Mouse (Mus musculus) limb, embryonic 15.5 days (tissue): ENCODE measurements around the gene Eef1akmt4. TPM values are rescaled to one million over a fixed set of nuclear protein-coding genes. Genes with fewer than 3 reads are reported as not detected.

ENCODE experiments used
- ATAC-seq: fragments of 200-750 bp; cut with Nextera tagmentation; 2 replicates; pipeline ENCODE4 v1.8.0; 2017; ENCODE audit warnings: low read depth, moderate TSS enrichment; ENCODE audit not compliant: insufficient number of reproducible peaks, low FRiP score, low TSS enrichment
- H3K27ac ChIP-seq: fragments of 300-500 bp; sonication (generic); 2 replicates; pipeline ENCODE4 v1.5.1; 2015; ENCODE audit warnings: moderate library complexity, mild to moderate bottlenecking, inconsistent platforms
- H3K27me3 ChIP-seq: fragments of 300-500 bp; sonication (generic); 2 replicates; pipeline ENCODE4 v1.6.1; 2015; ENCODE audit warnings: inconsistent platforms
- H3K36me3 ChIP-seq: fragments of 300-500 bp; sonication (generic); 2 replicates; pipeline ENCODE4 v1.6.1; 2015; ENCODE audit warnings: inconsistent platforms
- H3K4me1 ChIP-seq: fragments of 300-500 bp; sonication (generic); 2 replicates; pipeline ENCODE4 v1.6.1; 2015; ENCODE audit warnings: inconsistent platforms
- H3K4me2 ChIP-seq: fragments of 300-500 bp; sonication (generic); 2 replicates; pipeline ENCODE4 v1.6.1; 2015; ENCODE audit warnings: mild to moderate bottlenecking, inconsistent platforms
- H3K4me3 ChIP-seq: fragments of 300-500 bp; sonication (generic); 2 replicates; pipeline ENCODE4 v1.5.1; 2015; ENCODE audit warnings: mild to moderate bottlenecking, inconsistent platforms
- H3K9ac ChIP-seq: fragments of 300-500 bp; sonication (generic); 2 replicates; pipeline ENCODE4 v1.6.1; 2015; ENCODE audit warnings: inconsistent platforms
- H3K9me3 ChIP-seq: fragments of 300-500 bp; sonication (generic); 2 replicates; pipeline ENCODE4 v1.6.1; 2016; ENCODE audit warnings: inconsistent platforms
- WGBS: fragments of 180-500 bp; shearing (Covaris S2); methylation state at CpG from one replicate; pipeline ENCODE4 v1.1.7; 2015; 5-methylcytosine and 5-hydroxymethylcytosine counted together
- polyA plus RNA-seq: library from polyadenylated mRNA; unstranded; fragments of >200 nt; fragmentation: Nextera tagmentation; extraction: Ambion mirVana; gene quantifications from 2 replicates; pipeline ENCODE4 v1.2.1, GENCODE M21; 2015

Gene Eef1akmt4
- polyA plus RNA-seq, 1 experiment from 2014 or later = 29.6 TPM

DNA sequence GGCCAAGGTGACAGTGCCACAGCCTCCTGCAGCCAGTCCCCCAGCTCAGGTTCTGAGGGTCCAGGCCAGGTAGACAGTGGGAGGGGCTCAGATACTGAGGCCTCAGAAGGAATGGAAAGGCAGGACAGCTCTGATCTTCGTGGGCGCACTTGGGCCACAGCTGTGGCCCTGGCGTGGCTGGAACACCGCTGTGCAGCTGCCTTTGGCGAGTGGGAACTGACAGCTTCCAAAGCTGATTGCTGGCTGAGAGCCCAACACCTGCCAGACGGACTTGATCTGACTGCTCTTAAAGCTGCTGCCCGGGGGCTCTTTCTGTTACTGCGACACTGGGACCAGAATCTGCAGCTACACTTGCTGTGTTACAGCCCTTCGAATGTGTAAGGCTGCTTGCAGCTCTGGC lies 6.7 kb upstream of the Eef1akmt4 start:
- Histone ChIP-seq H3K4me3 (no peak overlapping the region), H3K27me3 (no peaks in the 10 kb centered on the region), H3K9me3 (no peaks in the 10 kb centered on the region), H3K27ac (no peak overlapping the region), H3K4me2 (no peak overlapping the region), H3K9ac (no peak overlapping the region), H3K36me3 (peaks cover 40% of the 10 kb centered on the region), H3K4me1 (peaks cover 8% of the 10 kb centered on the region)
- WGBS = 44% methylated on average over 9 of the region's 9 CpGs
- no peak for ATAC-seq

DNA sequence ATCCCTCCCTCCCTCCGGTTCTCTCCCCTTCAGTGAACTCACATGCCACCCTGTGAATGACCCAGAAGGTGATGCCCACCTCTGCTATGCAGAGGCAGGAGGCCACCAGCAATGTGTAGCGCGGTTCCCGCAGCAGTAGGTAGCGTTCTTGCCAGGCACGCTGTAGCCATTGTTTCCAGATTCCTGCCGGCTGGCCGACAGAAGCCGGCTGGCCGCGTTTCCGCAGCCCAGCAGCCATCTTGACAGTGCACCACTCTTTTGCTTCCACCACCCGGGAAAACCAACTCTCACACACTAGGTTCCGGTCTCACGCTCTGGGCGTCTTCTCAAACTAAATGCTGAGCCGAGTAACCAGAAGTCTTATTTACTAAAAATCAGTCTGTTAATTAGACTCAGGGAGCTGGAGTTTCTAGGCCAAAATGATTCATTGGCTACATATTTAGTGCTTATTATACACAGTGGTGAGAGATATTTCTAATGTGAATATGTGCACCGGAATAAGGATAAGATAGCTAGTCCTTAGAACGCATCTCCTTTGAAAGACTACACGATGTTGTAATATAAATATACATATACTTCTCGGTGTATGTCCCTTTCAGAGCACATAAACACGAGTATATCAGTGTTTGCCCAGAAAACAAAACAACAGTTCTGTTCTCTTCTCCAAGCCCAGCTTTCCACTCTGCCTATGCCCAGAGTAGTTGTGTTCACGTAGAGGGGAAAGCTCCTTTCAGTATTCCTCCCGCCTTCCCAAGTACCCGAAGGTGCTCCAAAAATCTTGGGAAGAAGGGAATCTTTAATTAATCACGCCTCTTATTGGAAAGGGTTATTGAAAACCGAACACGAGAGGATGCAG lies 664 bp upstream of the Eef1akmt4 start:
- Histone ChIP-seq H3K9me3 (no peaks in the 10 kb centered on the region), H3K4me1 (peaks cover 9% of the 10 kb centered on the region), H3K36me3 (peaks cover 26% of the 10 kb centered on the region), H3K27me3 (no peaks in the 10 kb centered on the region), H3K4me2 (peak overlapping the region; percentile 91), H3K4me3 (peak overlapping the region; percentile 58), H3K27ac (peak overlapping the region; percentile 85), H3K9ac (peak overlapping the region; percentile 61)
- under 1% methylated on average over 28 of the region's 28 CpGs for WGBS
- no peak; the same call in 1 of the 2 replicates for ATAC-seq

DNA sequence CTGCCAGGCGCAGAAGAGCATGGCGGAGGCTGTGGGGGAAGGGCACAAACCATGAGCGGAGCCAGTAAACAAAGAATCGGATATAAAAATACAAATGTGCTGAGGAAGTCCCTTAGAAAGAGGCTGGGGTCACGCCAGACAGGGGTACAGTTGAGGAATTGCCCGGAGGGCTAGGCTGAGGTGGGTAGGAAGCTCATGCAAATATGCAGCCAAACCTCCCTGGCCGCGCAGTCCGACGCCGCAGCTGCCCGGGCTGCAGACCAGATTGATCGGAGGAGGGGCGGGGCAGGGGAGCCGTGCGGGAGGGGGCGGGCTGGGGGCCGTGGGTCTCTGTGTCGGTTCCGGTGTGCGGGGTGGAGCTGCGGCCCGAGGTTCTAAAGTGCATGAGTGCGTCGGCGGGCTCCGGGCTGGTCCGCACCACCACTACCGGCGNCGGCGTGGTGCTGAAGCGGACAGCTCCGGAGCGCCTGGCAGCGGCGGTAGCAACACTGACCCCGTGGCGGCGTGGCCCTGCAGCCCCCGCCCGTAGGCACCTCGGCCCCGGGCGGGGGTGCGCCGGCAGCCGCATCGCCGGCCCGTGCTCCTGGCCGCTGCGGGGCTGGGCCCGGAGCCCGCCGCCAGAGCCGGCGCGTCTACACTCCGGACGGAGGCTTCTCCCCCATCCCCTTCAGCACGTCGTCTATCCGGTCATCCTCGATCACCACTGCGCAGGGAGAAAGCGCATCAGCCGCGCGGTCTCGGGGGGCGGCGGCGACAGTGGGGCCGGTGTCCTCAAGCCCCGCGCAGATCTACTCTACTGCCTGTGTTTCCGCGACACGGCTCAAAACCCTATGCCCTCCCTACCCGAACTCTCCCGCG lies 8.4 kb downstream of the Eef1akmt4 start:
- ATAC-seq = no peak; the same call in 1 of the 2 replicates
- WGBS = 3% methylated on average over 74 of the region's 83 CpGs
- peaks cover 50% of the 10 kb centered on the region for H3K27me3 ChIP-seq

GRCm38 (mm10) chr16:20620399-20620735 lies 9.0 kb downstream of the Eef1akmt4 start:
- H3K27ac ChIP-seq = no peak overlapping the region
- H3K27me3 ChIP-seq = peaks cover 50% of the 10 kb centered on the region
- under 1% methylated on average over 9 of the region's 9 CpGs for WGBS
- ATAC-seq = no peak
- H3K36me3 ChIP-seq = peaks cover 7% of the 10 kb centered on the region
- H3K4me1 ChIP-seq = peaks cover 35% of the 10 kb centered on the region
- no peak overlapping the region for H3K9ac ChIP-seq
- H3K9me3 ChIP-seq = no peaks in the 10 kb centered on the region
- peak overlapping the region; percentile 69 for H3K4me3 ChIP-seq
- peak overlapping the region; percentile 100 for H3K4me2 ChIP-seq

More for the DNA sequence above, 8.4 kb downstream of the Eef1akmt4 start:
- Histone ChIP-seq H3K27ac (no peak overlapping the region), H3K4me3 (peak overlapping the region; percentile 69), H3K4me2 (peak overlapping the region; percentile 100), H3K9me3 (no peaks in the 10 kb centered on the region), H3K9ac (no peak overlapping the region), H3K36me3 (peaks cover 7% of the 10 kb centered on the region), H3K4me1 (peaks cover 35% of the 10 kb centered on the region)

- Histone ChIP-seq H3K9ac (peak overlapping the region; percentile 54), H3K27ac (no peak overlapping the region), H3K4me2 (peak overlapping the region; percentile 100), H3K36me3 (peaks cover 7% of the 10 kb centered on the region), H3K9me3 (no peaks in the 10 kb centered on the region), H3K4me3 (peak overlapping the region; percentile 69), H3K27me3 (peaks cover 50% of the 10 kb centered on the region), H3K4me1 (peaks cover 35% of the 10 kb centered on the region)
- no peak; the same call in 1 of the 2 replicates for ATAC-seq
- 0% methylated on average over 32 of the region's 32 CpGs for WGBS
Observed at GRCm38 (mm10) chr16:20620751-20621190, 9.4 kb downstream of the Eef1akmt4 start.

DNA sequence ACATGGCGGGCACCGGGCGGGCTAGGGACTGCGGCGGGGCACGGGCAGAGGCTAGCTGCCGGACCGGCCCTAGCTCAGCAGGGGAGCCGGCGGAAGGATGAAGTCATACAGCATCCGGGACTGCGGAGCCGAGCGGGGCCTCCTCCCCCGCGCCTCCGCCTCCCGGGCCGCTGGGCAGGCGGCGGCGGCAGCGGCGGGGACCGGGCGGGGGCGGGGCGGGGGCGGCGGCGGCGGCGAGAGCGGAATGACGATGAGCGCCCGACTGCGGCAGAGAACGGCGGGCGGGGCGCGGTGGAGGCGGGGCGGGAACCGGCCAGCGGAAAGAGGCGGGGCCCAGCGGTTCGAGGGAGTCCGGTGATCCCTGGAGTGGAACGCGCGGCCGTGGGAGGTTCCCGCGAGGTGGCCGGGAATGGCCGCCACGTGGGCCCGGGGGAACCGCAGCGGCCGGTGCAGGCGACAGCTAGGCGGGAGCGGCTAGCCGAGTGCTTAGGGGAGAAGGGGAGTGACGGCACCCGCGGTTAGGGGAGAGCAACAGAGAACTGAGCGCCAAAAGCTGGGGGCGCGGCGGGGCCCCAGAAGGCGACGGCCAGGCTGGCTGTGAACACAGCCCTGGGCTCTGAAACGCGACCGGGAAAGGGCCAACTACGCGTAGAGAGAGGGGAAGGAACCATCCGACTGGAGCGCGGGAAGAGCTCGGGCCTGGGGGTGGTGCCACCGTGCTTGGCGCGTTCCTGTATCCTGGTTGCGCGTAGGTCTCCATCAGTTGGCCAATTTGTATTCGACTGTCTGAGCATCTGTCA lies 10.0 kb downstream of the Eef1akmt4 start, which contains the start of gene Camk2n2:
Camk2n2 (minus strand) TSS at position 97 of the 800 bp plus-strand sequence.
- Histone ChIP-seq H3K4me2 (peak within 1 kb of the TSS; percentile 100), H3K27ac (peak within 1 kb of the TSS; percentile 59; the same call in 1 of the 2 replicates), H3K4me1 (peaks cover 35% of the 10 kb centered on the region), H3K36me3 (peaks cover 7% of the 10 kb centered on the region), H3K27me3 (peaks cover 50% of the 10 kb centered on the region), H3K4me3 (peak within 1 kb of the TSS; percentile 69), H3K9ac (peak within 1 kb of the TSS; percentile 54), H3K9me3 (no peaks in the 10 kb centered on the region)
- under 1% methylated on average over 71 of the region's 92 CpGs for WGBS
- peak; percentile 45; the same call in 1 of the 2 replicates for ATAC-seq

GRCm38 (mm10) chr16:20621991-20622685 lies 10.7 kb downstream of the Eef1akmt4 start:
- H3K4me3 ChIP-seq = peak overlapping the region; percentile 69
- WGBS = under 1% methylated on average over 37 of the region's 37 CpGs
- peak overlapping the region; percentile 48; the same call in 1 of the 2 replicates for H3K27ac ChIP-seq
- H3K36me3 ChIP-seq = peaks cover 7% of the 10 kb centered on the region
- H3K9ac ChIP-seq = peak overlapping the region; percentile 54; the same call in 1 of the 2 replicates
- H3K4me1 ChIP-seq = peaks cover 35% of the 10 kb centered on the region
- H3K9me3 ChIP-seq = no peaks in the 10 kb centered on the region
- ATAC-seq = no peak
- H3K4me2 ChIP-seq = peak overlapping the region; percentile 100
- H3K27me3 ChIP-seq = peaks cover 50% of the 10 kb centered on the region

- no peak for ATAC-seq
- Histone ChIP-seq H3K36me3 (0 out of 2 replicates have a peak, but pooled peaks cover 3% of the 10 kb centered on the region), H3K9ac (no peak overlapping the region), H3K4me3 (no peak overlapping the region), H3K27me3 (peaks cover 42% of the 10 kb centered on the region), H3K4me1 (peaks cover 35% of the 10 kb centered on the region), H3K9me3 (no peaks in the 10 kb centered on the region), H3K4me2 (no peak overlapping the region), H3K27ac (no peak overlapping the region)
- 71% methylated on average over 2 of the region's 2 CpGs for WGBS
Observed at GRCm38 (mm10) chr16:20623211-20623610, 11.8 kb downstream of the Eef1akmt4 start.

- peaks cover 2% of the 10 kb centered on the region; the same call in 1 of the 2 replicates for H3K36me3 ChIP-seq
- H3K9me3 ChIP-seq = no peaks in the 10 kb centered on the region
- H3K27ac ChIP-seq = no peak overlapping the region
- peaks cover 14% of the 10 kb centered on the region for H3K4me1 ChIP-seq
- ATAC-seq = no peak
- peaks cover 18% of the 10 kb centered on the region; the same call in 1 of the 2 replicates for H3K27me3 ChIP-seq
- H3K4me2 ChIP-seq = peak overlapping the region; percentile 95; the same call in 1 of the 2 replicates
- WGBS = 31% methylated on average over 11 of the region's 11 CpGs
- no peak overlapping the region for H3K9ac ChIP-seq
- peak overlapping the region; percentile 56; the same call in 1 of the 2 replicates for H3K4me3 ChIP-seq
Observed at GRCm38 (mm10) chr16:20628871-20629391, 17.5 kb downstream of the Eef1akmt4 start.
